Mouse (Mus musculus): ENCODE measurements around the gene Tnrc6a. TPM values are rescaled to one million over a fixed set of nuclear protein-coding genes. Genes with fewer than 3 reads are reported as not detected.

The Tnrc6a gene
- total and polyA plus RNA-seq, 3 experiments = 15.3 to 34.5 TPM; not detected in 1

DNA sequence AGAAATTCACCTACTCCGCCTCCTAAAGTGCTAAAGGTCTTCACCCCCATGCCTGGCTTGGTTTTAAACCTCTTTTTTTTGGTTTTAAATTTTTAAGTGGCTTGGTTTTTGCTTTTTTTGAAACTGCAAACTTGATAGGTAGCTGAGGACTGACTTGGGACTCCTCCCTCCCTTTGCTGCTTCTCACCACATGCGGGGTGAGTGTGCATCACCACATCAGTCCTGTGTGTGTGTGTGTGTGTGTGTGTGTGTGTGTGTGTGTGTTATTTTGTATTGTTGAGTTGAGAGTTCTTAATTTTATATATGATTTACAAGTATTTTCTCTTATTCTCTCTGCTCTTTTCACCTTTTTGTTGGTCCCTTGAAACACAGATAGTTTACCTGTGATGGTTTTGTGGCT, 8.7 kb downstream of the Tnrc6a start:
- Histone ChIP-seq H3K27ac (ENCODE audit: control insufficient read depth, low read depth, low read length) (no peak overlapping the region), H3K4me1 (ENCODE audit: control insufficient read depth in 1 of 2, insufficient read depth in 2 of 2, low read length in 2 of 2) (peaks cover 5 to 14% of the 10 kb centered on the region in 2 experiments), H3K36me3 (ENCODE audit: control insufficient read depth in 1 of 2, insufficient read depth in 2 of 2, low read length in 2 of 2) (peaks cover 9 to 32% of the 10 kb centered on the region in 2 experiments), H3K4me3 (ENCODE audit: control insufficient read depth in 1 of 2, insufficient read depth in 1 of 2, low read depth in 2 of 2, low read length in 2 of 2) (no peak overlapping the region), H3K79me2 (ENCODE audit: control insufficient read depth, insufficient read depth, low read length, poor library complexity) (peaks cover 56% of the 10 kb centered on the region), H3K9ac (ENCODE audit: control insufficient read depth, low read depth, low read length, poor library complexity, severe bottlenecking) (no peak overlapping the region), H3K9me3 (replicated peaks; ENCODE audit: insufficient read depth, low read length) (no peaks in the 10 kb centered on the region), H3K27me3 (ENCODE audit: control insufficient read depth in 1 of 2, insufficient read depth in 2 of 2, low read length in 2 of 2) (no peaks in the 10 kb centered on the region)
- TF ChIP-seq ETS1 (IDR thresholded peaks at IDR 0.05; ENCODE audit: low read depth, low read length) (no peak), ZNF384 (IDR thresholded peaks at IDR 0.05; ENCODE audit: low read depth, low read length) (no peak), BHLHE40 (IDR thresholded peaks at IDR 0.05; ENCODE audit: borderline replicate concordance, low read depth, low read length) (no peak), SMC3 (IDR thresholded peaks at IDR 0.05; ENCODE audit: low read depth, low read length) (no peak), TBP (IDR thresholded peaks at IDR 0.05; ENCODE audit: low read depth, low read length) (no peak), CHD2 (IDR thresholded peaks at IDR 0.05; ENCODE audit: low read length) (no peak), RCOR1 (IDR thresholded peaks at IDR 0.05; ENCODE audit: low read depth, low read length) (no peak), EP300 (IDR thresholded peaks at IDR 0.05; ENCODE audit: low read depth in 1 of 2, low read length in 2 of 2) (no peak), ELF1 (IDR thresholded peaks at IDR 0.05; ENCODE audit: low read depth, low read length) (no peak), UBTF (IDR thresholded peaks at IDR 0.05; ENCODE audit: borderline replicate concordance, insufficient read depth, low read depth, low read length) (no peak), TCF12 (IDR thresholded peaks at IDR 0.05; ENCODE audit: low read depth, low read length) (no peak), RAD21 (IDR thresholded peaks at IDR 0.05; ENCODE audit: low read depth, low read length) (no peak), SIN3A (IDR thresholded peaks at IDR 0.05; ENCODE audit: low read length) (no peak), MAZ (IDR thresholded peaks at IDR 0.05; ENCODE audit: low read depth, low read length) (no peak), HCFC1 (IDR thresholded peaks at IDR 0.05; ENCODE audit: low read depth, low read length) (no peak), KAT2A (conservative IDR thresholded peaks at IDR 0.05; ENCODE audit: low read depth, low read length) (no peak), MXI1 (IDR thresholded peaks at IDR 0.05; ENCODE audit: low read depth, low read length) (no peak), CTCF (IDR thresholded peaks at IDR 0.05 in 2 of 3, conservative IDR thresholded peaks at IDR 0.05 in 1 of 3; ENCODE audit: control insufficient read depth in 1 of 3, insufficient read depth in 1 of 3, low read depth in 2 of 3, low read length in 3 of 3, poor library complexity in 1 of 3, severe bottlenecking in 1 of 3) (no peak)
- no peak for DNase-seq (ENCODE audit: low read depth, low spot score)

DNA sequence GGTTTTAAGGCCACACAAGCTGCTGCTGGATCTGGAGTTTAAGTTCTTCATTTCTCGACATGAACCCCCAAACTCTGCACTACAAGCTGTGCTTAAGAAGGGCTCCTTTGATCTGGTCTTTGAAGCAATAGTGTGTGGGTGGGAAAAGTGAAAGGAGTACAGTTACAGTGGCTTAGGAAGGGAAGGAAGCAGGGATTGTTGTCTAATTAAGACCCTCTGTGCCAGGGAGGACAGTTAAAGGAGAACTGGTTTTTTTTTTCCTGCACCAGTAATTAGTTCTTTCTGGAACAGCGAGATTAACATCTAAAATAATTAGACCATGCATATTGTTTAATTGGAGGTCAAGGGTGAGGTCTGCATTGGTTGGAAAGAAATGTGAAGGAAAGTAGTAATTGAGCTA, 11.2 kb downstream of the Tnrc6a start:
- H3K9ac ChIP-seq (ENCODE audit: control insufficient read depth, low read depth, low read length, poor library complexity, severe bottlenecking) = no peak overlapping the region
- peaks cover 5 to 12% of the 10 kb centered on the region in 2 experiments for H3K4me1 ChIP-seq (ENCODE audit: control insufficient read depth in 1 of 2, insufficient read depth in 2 of 2, low read length in 2 of 2)
- no peak overlapping the region for H3K27ac ChIP-seq (ENCODE audit: control insufficient read depth, low read depth, low read length)
- H3K36me3 ChIP-seq (ENCODE audit: control insufficient read depth in 1 of 2, insufficient read depth in 2 of 2, low read length in 2 of 2) = peaks cover 21 to 24% of the 10 kb centered on the region in 2 experiments
- no peak for DNase-seq (ENCODE audit: low read depth, low spot score)
- no peak overlapping the region for H3K4me3 ChIP-seq (ENCODE audit: control insufficient read depth in 1 of 2, insufficient read depth in 1 of 2, low read depth in 2 of 2, low read length in 2 of 2)
- no peaks in the 10 kb centered on the region for H3K9me3 ChIP-seq (replicated peaks; ENCODE audit: insufficient read depth, low read length)
- no peaks in the 10 kb centered on the region for H3K27me3 ChIP-seq (ENCODE audit: control insufficient read depth in 1 of 2, insufficient read depth in 2 of 2, low read length in 2 of 2)
- TF ChIP-seq NELFE (IDR thresholded peaks at IDR 0.05; ENCODE audit: low read depth, low read length) (no peak), CTCF (IDR thresholded peaks at IDR 0.05 in 2 of 3, conservative IDR thresholded peaks at IDR 0.05 in 1 of 3; ENCODE audit: control insufficient read depth in 1 of 3, insufficient read depth in 1 of 3, low read depth in 2 of 3, low read length in 3 of 3, poor library complexity in 1 of 3, severe bottlenecking in 1 of 3) (no peak), KAT2A (conservative IDR thresholded peaks at IDR 0.05; ENCODE audit: low read depth, low read length) (no peak), ELF1 (IDR thresholded peaks at IDR 0.05; ENCODE audit: low read depth, low read length) (no peak), NRF1 (IDR thresholded peaks at IDR 0.05; ENCODE audit: insufficient read depth, low read depth, low read length, poor library complexity, severe bottlenecking) (no peak)
- H3K79me2 ChIP-seq (ENCODE audit: control insufficient read depth, insufficient read depth, low read length, poor library complexity) = peaks cover 60% of the 10 kb centered on the region

Measured in MEL (cell line).